Mouse (Mus musculus): ENCODE data around the gene Ctcfl. TPM values are rescaled to one million over a fixed set of nuclear protein-coding genes. Genes with fewer than 3 reads are reported as not detected.
A peak's percentile ranks its signal among the peaks of the same experiment; 100 is the strongest.

Ctcfl gene
- polyA plus RNA-seq, 1 experiment from 2014 or later: 0.07 TPM

DNA sequence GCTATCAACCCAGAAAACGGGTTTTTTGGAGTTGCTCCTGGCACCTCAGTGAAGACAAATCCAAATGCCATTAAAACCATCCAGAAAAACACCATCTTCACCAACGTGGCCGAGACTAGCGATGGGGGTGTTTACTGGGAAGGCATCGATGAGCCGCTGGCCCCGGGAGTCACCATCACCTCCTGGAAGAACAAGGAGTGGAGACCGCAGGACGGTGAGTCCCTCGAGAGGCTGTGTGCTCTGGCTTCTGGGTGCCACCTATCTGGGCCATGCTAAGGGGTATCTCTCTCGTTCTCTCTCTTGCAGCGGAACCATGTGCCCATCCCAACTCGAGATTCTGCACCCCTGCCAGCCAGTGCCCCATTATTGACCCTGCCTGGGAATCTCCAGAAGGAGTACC is 37.6 kb upstream of the Ctcfl start:
- Histone ChIP-seq H3K27me3 (0 out of 2 replicates have a peak, but pooled peaks cover 3% of the 10 kb centered on the region), H3K36me3 (replicated peaks) (no peaks in the 10 kb centered on the region), H3K4me2 (no peak overlapping the region), H3K9me3 (replicated peaks) (no peaks in the 10 kb centered on the region), H3K4me1 (replicated peaks) (peaks cover 12% of the 10 kb centered on the region), H3K4me3 (replicated peaks) (no peak overlapping the region), H3K27ac (replicated peaks) (no peak overlapping the region), H3K9ac (no peak overlapping the region)
- ATAC-seq (ENCODE audit: insufficient read depth): no peak
- 74% methylated on average over 13 of the region's 13 CpGs for WGBS (ENCODE audit: insufficient replicate concordance)

DNA sequence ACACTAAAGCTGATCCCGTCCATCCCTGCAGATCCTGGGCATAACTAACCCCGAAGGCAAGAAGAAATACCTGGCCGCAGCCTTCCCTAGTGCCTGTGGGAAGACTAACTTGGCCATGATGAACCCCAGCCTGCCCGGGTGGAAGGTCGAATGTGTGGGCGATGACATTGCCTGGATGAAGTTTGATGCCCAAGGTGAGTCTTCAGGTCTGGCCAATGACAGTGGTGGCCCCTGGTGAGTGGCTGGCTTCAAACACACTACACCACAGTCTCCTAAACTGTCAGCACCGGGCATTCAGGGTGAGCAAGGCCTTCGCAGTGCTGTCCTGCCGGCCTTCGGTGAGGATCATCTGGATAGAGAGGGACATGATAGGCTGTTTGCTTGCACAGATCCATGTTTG is 36.6 kb upstream of the Ctcfl start:
- Histone ChIP-seq H3K9ac (no peak overlapping the region), H3K27me3 (no peaks in the 10 kb centered on the region), H3K36me3 (replicated peaks) (no peaks in the 10 kb centered on the region), H3K27ac (replicated peaks) (no peak overlapping the region), H3K4me3 (replicated peaks) (no peak overlapping the region), H3K4me2 (no peak overlapping the region), H3K9me3 (replicated peaks) (no peaks in the 10 kb centered on the region), H3K4me1 (replicated peaks) (peaks cover 16% of the 10 kb centered on the region)
- 73% methylated on average over 10 of the region's 10 CpGs for WGBS (ENCODE audit: insufficient replicate concordance)
- ATAC-seq (ENCODE audit: insufficient read depth): no peak

DNA sequence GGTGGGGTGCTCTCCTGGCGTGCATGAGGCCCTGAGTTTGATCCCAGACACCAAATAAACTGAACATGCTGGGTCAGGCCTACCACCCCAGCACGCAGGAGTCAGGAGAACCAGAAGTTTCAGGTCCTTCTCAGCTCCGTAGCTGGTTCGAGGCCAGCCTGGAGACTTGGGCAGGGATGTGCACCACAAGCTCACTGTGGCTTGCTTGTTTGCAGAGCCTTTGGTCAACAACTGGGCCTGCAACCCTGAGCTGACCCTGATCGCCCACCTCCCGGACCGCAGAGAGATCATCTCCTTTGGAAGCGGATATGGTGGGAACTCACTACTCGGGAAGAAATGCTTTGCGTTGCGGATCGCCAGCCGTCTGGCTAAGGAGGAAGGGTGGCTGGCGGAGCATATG is 35.6 kb upstream of the Ctcfl start:
- no peak overlapping the region for H3K4me2 ChIP-seq
- H3K4me3 ChIP-seq (replicated peaks): no peak overlapping the region
- no peaks in the 10 kb centered on the region for H3K27me3 ChIP-seq
- peaks cover 16% of the 10 kb centered on the region for H3K4me1 ChIP-seq (replicated peaks)
- ATAC-seq (ENCODE audit: insufficient read depth): no peak
- H3K27ac ChIP-seq (replicated peaks): no peak overlapping the region
- H3K9ac ChIP-seq: no peak overlapping the region
- no peaks in the 10 kb centered on the region for H3K36me3 ChIP-seq (replicated peaks)
- no peaks in the 10 kb centered on the region for H3K9me3 ChIP-seq (replicated peaks)
- 72% methylated on average over 14 of the region's 14 CpGs for WGBS (ENCODE audit: insufficient replicate concordance)

DNA sequence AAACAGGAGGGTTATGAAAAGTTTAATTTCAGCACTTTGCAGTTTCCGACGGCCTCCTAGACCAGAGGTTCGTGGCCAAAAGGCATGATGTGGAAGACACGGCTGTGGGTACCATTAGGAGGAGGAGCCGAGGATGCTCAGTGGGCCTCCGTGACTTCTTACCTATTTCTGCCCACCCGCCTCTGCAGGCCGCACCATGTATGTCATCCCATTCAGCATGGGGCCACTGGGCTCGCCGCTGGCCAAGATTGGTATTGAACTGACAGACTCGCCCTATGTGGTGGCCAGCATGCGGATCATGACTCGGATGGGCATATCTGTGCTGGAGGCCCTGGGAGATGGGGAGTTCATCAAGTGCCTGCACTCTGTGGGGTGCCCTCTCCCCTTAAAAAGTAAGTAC is 35.2 kb upstream of the Ctcfl start:
- Histone ChIP-seq H3K27me3 (no peaks in the 10 kb centered on the region; the same call in 1 of the 2 replicates), H3K4me3 (replicated peaks) (no peak overlapping the region), H3K4me2 (no peak overlapping the region), H3K36me3 (replicated peaks) (no peaks in the 10 kb centered on the region), H3K4me1 (replicated peaks) (peaks cover 16% of the 10 kb centered on the region), H3K9me3 (replicated peaks) (no peaks in the 10 kb centered on the region), H3K9ac (no peak overlapping the region), H3K27ac (replicated peaks) (no peak overlapping the region)
- ATAC-seq (ENCODE audit: insufficient read depth): no peak
- 68% methylated on average over 13 of the region's 13 CpGs for WGBS (ENCODE audit: insufficient replicate concordance)

DNA sequence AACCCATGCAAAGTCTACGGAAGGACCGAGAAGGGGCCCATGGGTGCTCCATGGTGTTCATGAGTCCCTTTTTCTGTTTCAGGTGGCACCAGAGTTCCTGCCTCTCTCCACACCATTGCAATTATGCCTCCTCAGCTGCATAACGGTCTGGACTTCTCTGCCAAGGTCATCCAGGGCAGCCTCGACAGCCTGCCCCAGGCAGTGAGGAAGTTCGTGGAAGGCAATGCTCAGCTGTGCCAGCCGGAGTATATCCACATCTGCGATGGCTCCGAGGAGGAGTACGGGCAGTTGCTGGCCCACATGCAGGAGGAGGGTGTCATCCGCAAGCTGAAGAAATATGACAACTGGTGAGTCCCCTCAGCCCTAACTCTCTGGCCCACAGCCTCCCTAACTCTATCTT is 33.9 kb upstream of the Ctcfl start:
- no peak for ATAC-seq (ENCODE audit: insufficient read depth)
- WGBS (ENCODE audit: insufficient replicate concordance): 67% methylated on average over 10 of the region's 10 CpGs
- Histone ChIP-seq H3K4me3 (replicated peaks) (no peak overlapping the region), H3K9ac (no peak overlapping the region), H3K4me2 (peak overlapping the region; percentile 16; the same call in 1 of the 2 replicates), H3K27ac (replicated peaks) (no peak overlapping the region), H3K4me1 (replicated peaks) (peaks cover 16% of the 10 kb centered on the region), H3K27me3 (peaks cover 9% of the 10 kb centered on the region; the same call in 1 of the 2 replicates), H3K9me3 (replicated peaks) (no peaks in the 10 kb centered on the region), H3K36me3 (replicated peaks) (no peaks in the 10 kb centered on the region)

DNA sequence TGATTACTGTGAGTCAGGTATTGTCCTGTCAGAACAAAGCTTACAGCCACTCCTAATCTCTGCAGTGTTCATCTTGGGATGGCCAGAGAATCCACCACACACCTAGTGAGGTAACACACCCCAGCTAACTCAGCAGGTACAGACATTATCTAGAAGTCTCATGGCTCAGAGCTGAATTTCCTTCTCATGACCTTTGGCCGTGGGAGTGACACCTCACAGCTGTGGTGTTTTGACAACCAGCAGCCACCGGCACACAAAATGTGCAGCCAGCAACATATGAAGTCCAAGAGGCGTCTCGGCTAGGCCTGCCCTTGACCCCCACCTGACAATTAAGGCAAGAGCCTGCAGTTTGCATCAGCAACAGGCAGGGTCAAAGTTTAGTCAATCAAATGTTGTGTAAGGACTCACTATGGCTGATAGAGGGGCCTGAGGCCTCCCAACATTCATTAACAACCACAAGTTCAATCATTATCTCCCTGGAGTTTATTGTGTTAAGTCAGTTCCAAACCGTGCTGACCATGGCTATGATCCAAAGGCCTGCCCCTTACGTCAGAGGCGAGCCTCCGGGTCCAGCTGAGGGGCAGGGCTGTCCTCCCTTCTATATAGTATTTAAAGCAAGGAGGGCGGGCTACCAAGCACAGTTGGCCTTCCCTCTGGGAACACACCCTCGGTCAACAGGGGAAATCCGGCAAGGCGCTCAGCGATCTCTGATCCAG is 33.3 kb upstream of the Ctcfl start, which contains the start of gene Pck1:
Gene Pck1, plus strand, starts transcription at position 613 of the 716 bp plus-strand sequence.
- no peaks in the 10 kb centered on the region for H3K9me3 ChIP-seq (replicated peaks)
- no peak within 1 kb of the TSS for H3K4me3 ChIP-seq (replicated peaks)
- WGBS (ENCODE audit: insufficient replicate concordance): 68% methylated on average over 13 of the region's 13 CpGs
- peaks cover 9% of the 10 kb centered on the region; the same call in 1 of the 2 replicates for H3K27me3 ChIP-seq
- H3K27ac ChIP-seq (replicated peaks): no peak within 1 kb of the TSS; the same call in 1 of the 2 replicates
- H3K4me2 ChIP-seq: peak within 1 kb of the TSS; percentile 16; the same call in 1 of the 2 replicates
- H3K36me3 ChIP-seq (replicated peaks): no peaks in the 10 kb centered on the region
- peaks cover 19% of the 10 kb centered on the region for H3K4me1 ChIP-seq (replicated peaks)
- no peak within 1 kb of the TSS for H3K9ac ChIP-seq
- ATAC-seq (ENCODE audit: insufficient read depth): peak; percentile 80

DNA sequence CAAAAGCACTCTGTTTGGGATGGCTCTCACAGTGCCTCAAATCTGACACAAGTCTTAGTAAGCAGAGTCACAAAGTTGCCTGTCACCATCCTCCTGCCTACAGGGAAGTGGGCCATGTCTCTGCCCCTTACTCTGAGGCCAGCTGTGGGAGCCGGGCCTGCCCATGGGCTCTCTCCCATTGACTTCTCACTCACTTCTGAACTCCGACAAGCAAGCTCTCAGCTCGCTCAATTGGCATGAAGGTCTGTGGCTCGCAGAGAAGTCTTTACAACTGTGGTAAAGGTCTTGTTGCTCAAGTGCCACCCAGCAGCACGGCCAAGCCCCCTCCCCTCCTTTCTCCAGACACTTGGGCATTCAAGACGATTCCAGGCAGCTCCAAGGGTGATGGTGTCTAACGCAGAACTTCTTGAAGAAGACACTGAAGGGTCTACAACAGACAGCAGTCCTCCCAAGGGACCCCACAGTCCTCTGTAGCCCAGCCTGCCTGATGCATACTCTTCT is 32.5 kb upstream of the Ctcfl start:
- WGBS (ENCODE audit: insufficient replicate concordance): 66% methylated on average over 7 of the region's 7 CpGs
- no peak for ATAC-seq (ENCODE audit: insufficient read depth)
- H3K27me3 ChIP-seq: peaks cover 9% of the 10 kb centered on the region; the same call in 1 of the 2 replicates
- peaks cover 26% of the 10 kb centered on the region for H3K4me1 ChIP-seq (replicated peaks)
- H3K36me3 ChIP-seq (replicated peaks): no peaks in the 10 kb centered on the region
- H3K4me2 ChIP-seq: no peak overlapping the region
- no peak overlapping the region for H3K4me3 ChIP-seq (replicated peaks)
- no peak overlapping the region; the same call in 1 of the 2 replicates for H3K27ac ChIP-seq (replicated peaks)
- H3K9me3 ChIP-seq (replicated peaks): no peaks in the 10 kb centered on the region
- no peak overlapping the region for H3K9ac ChIP-seq

DNA sequence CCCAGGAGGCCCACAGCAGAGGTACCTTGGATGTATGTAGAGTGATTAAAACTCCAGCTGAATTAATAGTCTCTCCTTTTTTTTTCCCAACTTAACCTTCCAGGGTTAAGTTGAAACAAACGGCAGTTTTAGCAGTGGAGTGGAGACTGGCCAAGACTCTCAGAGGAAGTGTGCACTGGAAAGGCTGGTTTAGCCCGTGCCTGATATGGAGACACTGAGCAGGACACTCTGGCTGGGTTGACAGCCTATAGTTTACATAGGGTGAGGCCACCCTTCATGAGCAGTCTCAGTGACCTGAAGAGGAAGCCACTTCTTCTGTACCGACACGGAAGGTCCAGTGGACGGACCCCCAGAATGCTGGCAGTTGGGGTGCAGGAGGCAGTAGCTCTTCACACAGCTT is 32.0 kb upstream of the Ctcfl start:
- Histone ChIP-seq H3K4me1 (replicated peaks) (peaks cover 26% of the 10 kb centered on the region), H3K9ac (no peak overlapping the region), H3K27ac (replicated peaks) (no peak overlapping the region), H3K36me3 (replicated peaks) (no peaks in the 10 kb centered on the region), H3K27me3 (peaks cover 9% of the 10 kb centered on the region; the same call in 1 of the 2 replicates), H3K4me2 (no peak overlapping the region), H3K9me3 (replicated peaks) (no peaks in the 10 kb centered on the region), H3K4me3 (replicated peaks) (no peak overlapping the region)
- ATAC-seq (ENCODE audit: insufficient read depth): no peak
- WGBS (ENCODE audit: insufficient replicate concordance): 72% methylated on average over 5 of the region's 5 CpGs

DNA sequence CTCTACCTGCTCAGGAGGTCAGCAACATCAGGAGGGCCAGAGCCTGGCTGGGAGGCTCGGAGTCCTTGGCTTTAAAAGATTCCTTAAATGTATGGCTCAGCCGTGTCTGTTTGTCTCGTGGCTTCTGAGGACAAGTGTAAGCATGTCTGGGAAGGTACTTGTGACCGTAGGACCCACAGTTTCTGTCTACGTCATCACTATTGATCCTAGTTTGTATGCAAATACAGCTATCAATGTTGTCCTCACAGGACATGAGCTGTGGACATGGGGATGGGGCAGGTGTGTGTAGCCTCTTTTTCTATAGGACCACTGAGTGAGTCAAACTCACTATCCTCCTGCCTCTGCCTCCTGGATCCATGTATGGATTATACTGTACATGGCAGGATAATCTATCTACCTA is 28.7 kb upstream of the Ctcfl start:
- Histone ChIP-seq H3K4me1 (replicated peaks) (peaks cover 22% of the 10 kb centered on the region), H3K9ac (no peak overlapping the region), H3K4me3 (replicated peaks) (no peak overlapping the region), H3K36me3 (replicated peaks) (no peaks in the 10 kb centered on the region), H3K27ac (replicated peaks) (no peak overlapping the region), H3K4me2 (no peak overlapping the region), H3K9me3 (replicated peaks) (no peaks in the 10 kb centered on the region), H3K27me3 (peaks cover 38% of the 10 kb centered on the region)
- whole genome bisulfite sequencing (ENCODE audit: insufficient replicate concordance): 58% methylated on average over 5 of the region's 5 CpGs
- ATAC-seq (ENCODE audit: insufficient read depth): no peak

DNA sequence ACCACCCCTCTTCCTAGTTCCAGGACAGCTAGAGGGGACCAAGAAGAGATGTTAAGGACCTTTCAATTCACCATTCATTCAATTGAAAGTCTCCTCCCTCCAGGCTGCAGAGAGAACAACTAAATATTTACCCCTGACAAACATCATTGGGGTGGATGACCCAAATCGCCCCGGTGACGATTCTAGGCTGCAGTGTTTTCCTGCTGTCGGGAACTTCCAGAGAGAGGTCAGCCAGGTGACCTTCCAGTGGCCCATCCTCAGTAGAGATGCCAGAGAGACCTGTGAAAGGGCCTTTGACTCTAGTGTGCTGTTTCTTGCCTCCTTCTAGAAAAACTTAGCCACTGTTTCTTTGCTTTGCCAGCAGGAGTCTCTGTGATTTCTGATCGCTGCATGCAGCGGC is 27.4 kb upstream of the Ctcfl start:
- no peaks in the 10 kb centered on the region for H3K9me3 ChIP-seq (replicated peaks)
- H3K4me3 ChIP-seq (replicated peaks): no peak overlapping the region
- peaks cover 46% of the 10 kb centered on the region for H3K27me3 ChIP-seq
- H3K4me1 ChIP-seq (replicated peaks): peaks cover 13% of the 10 kb centered on the region; the same call in 1 of the 2 replicates
- H3K36me3 ChIP-seq (replicated peaks): no peaks in the 10 kb centered on the region
- no peak overlapping the region for H3K4me2 ChIP-seq
- no peak overlapping the region for H3K27ac ChIP-seq (replicated peaks)
- no peak overlapping the region for H3K9ac ChIP-seq
- ATAC-seq (ENCODE audit: insufficient read depth): peak; percentile 54
- WGBS (ENCODE audit: insufficient replicate concordance): 63% methylated on average over 6 of the region's 6 CpGs

DNA sequence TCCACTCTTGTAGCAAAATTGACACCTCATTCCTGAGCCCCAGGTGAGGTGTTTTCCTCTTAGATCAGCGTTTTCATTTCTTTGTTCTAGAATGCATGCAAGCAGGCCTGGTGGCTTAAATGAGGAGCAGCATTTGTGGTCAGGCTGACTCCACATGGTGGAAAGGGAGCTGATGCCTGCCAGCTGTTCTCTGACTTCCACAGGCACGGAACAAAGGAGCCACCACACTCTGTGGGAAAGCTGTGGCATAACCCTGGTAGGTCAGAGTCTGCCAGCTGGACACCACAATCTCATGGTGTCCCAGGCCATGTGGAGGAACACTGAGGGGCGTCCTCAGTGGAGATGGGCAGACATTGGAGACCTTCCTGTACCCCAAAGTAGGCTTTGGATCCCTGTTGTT is 26.5 kb upstream of the Ctcfl start:
- Histone ChIP-seq H3K4me1 (replicated peaks) (0 out of 2 replicates have a peak, but pooled peaks cover 10% of the 10 kb centered on the region), H3K9ac (no peak overlapping the region), H3K27me3 (peaks cover 53% of the 10 kb centered on the region), H3K4me2 (no peak overlapping the region), H3K27ac (replicated peaks) (no peak overlapping the region), H3K36me3 (replicated peaks) (no peaks in the 10 kb centered on the region), H3K4me3 (replicated peaks) (no peak overlapping the region), H3K9me3 (replicated peaks) (no peaks in the 10 kb centered on the region)
- 41% methylated on average over 3 of the region's 3 CpGs for WGBS (ENCODE audit: insufficient replicate concordance)
- ATAC-seq (ENCODE audit: insufficient read depth): no peak

All from liver, embryonic 15.5 days (tissue).